Mouse (Mus musculus): ENCODE results near the gene Ppp1r2. TPM values are rescaled to one million over a fixed set of nuclear protein-coding genes. Genes with fewer than 3 reads are reported as not detected.

The Ppp1r2 gene
- polyA plus RNA-seq, 1 experiment from 2014 or later, result 84.3 TPM

DNA sequence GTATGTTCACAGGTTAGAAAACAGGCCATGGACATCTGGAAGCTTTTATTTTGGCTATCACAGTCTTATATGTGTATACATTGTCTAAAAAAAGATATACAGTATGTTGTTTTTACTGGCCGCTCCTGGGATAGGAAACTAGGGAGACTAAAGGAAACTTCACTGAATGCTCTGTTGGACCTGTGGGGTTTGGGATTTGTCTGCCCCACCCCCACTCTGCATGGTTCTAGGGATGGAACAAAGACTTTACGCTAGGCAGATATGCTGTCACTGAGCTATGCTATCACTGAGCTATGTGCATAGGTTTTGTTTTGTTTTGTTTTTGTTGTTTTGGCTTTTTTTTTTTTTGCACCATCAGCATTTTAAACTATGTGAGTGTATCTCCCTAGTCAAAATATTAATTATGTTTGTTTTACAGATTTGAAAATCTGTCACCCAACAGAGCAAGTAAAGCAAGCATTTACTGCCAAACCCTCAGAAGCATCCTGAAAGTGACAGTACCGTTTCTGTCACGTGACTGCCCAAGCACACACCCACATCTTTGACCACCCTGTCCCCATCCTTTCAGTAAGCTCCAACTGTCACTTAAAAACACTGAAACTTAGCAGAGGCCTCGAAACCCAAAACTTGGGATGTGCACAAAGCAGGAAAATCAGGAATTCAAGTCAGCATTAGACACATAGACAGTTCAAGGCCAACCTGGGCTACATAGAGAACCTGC, 30.3 kb upstream of the Ppp1r2 start:
- Histone ChIP-seq H3K9ac (replicated peaks) (no peak overlapping the region), H3K36me3 (no peaks in the 10 kb centered on the region), H3K27me3 (no peaks in the 10 kb centered on the region), H3K4me3 (no peak overlapping the region), H3K4me1 (no peaks in the 10 kb centered on the region), H3K27ac (replicated peaks) (no peak overlapping the region), H3K9me3 (no peaks in the 10 kb centered on the region), H3K4me2 (replicated peaks) (no peak overlapping the region)
- ATAC-seq (replicated peaks), result no peak
- 80% methylated on average over 5 of the region's 5 CpGs for WGBS

DNA sequence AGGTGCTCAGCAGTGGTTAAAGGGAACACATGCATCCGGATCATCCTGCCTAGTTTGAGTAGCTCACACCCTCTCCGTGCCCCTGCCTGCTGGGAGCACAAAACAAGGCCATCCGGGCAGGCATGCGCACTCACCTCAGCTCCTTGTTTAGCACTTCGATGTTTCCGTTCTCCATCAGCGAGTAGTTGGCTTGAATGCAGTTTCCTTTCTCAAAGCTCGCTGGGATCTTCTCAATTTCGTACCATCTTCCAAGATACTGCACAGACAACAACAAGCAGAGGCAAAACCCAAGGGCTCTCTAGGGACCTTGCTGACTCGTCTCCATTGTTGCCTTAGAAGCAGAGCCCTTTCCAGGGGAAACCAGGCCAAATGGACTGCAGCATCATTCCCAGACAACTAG, 28.2 kb upstream of the Ppp1r2 start:
- no peak overlapping the region for H3K27ac ChIP-seq (replicated peaks)
- WGBS, result 80% methylated on average over 10 of the region's 10 CpGs
- ATAC-seq (replicated peaks), result no peak
- no peaks in the 10 kb centered on the region for H3K9me3 ChIP-seq
- no peak overlapping the region for H3K9ac ChIP-seq (replicated peaks)
- H3K27me3 ChIP-seq, result no peaks in the 10 kb centered on the region
- no peak overlapping the region for H3K4me3 ChIP-seq
- no peaks in the 10 kb centered on the region for H3K36me3 ChIP-seq
- peaks cover 6% of the 10 kb centered on the region; the same call in 1 of the 2 replicates for H3K4me1 ChIP-seq
- no peak overlapping the region for H3K4me2 ChIP-seq (replicated peaks)

DNA sequence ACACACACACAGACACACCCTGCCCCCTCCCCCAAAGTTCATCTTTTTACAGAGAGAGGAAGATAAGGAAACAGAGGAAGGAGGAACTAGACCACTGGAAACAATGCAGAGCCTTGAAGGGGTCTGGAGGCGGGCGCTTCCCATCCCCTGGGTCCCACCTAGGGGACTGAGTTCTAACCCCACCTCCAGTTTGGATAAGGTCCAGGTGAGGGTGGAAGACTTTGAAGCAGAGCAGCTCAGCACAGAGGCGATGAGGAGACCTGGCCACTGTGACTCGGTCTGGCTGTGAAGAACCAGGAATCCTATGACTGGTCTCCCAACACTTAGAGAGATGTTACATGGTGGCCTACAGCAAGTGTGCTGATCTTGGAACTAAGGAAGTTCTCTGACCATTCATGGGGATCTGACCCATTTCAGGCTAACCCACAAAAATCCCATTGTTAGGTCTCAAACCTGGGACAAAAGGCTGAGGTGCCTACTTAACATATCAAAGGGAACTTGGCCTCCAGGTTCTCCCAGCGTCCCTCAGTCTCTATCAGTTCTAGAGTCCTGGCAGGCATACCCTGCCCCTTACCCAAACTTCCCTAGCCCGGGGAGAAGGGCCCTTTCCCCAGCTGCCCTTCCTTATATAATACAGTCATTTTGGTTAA, 25.9 kb upstream of the Ppp1r2 start:
- no peak for ATAC-seq (replicated peaks)
- whole genome bisulfite sequencing, result 65% methylated on average over 6 of the region's 6 CpGs

DNA sequence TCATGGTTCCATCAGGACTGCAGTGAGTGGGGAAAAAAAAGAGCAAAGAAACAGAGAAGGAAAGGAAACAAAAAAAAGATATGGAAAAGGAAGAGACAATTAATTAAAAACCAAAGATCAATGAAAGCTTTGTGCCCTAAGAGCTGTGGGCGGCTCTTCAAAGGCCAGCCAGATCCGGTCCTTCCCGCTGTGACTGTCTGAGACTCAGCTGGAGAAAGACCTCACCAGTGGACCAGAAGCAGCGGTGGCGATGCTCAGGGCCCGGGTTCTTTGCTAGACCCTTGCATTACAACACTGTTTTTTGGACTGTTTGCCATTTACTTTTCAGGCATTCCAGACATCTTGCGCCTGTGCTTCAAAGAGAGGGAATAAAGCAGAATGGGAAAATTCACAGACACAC, 25.4 kb upstream of the Ppp1r2 start:
- Histone ChIP-seq H3K27ac (replicated peaks) (no peak overlapping the region), H3K4me2 (replicated peaks) (no peak overlapping the region)
- WGBS, result 25% methylated on average over 7 of the region's 7 CpGs

More for the DNA sequence above, 25.9 kb upstream of the Ppp1r2 start:
- no peaks in the 10 kb centered on the region for H3K9me3 ChIP-seq
- H3K4me1 ChIP-seq, result peaks cover 6% of the 10 kb centered on the region; the same call in 1 of the 2 replicates
- no peaks in the 10 kb centered on the region for H3K36me3 ChIP-seq
- H3K4me3 ChIP-seq, result no peak overlapping the region
- no peak overlapping the region for H3K4me2 ChIP-seq (replicated peaks)
- no peak overlapping the region for H3K9ac ChIP-seq (replicated peaks)
- H3K27me3 ChIP-seq, result no peaks in the 10 kb centered on the region
- H3K27ac ChIP-seq (replicated peaks), result no peak overlapping the region

DNA sequence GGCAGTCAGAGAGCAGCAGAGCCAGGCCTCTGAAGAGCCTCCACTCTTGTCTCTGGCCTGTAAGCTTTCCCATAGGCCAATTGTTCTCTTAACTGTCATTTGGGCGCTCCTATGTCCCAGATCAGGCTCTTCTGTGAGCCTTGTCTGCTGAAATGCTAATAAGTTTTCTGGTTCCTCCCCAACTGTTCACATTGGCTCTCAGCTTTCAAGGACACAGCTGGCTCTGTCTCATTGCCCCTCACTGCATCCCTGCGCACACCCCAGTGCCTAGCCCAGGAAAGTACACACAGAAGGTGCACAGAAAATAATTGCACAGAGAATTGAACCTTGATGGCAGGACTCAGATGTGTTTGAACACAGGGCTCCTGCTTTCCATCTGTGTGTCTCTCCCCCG, 24.9 kb upstream of the Ppp1r2 start:
- Histone ChIP-seq H3K4me1 (peaks cover 6% of the 10 kb centered on the region; the same call in 1 of the 2 replicates), H3K27me3 (no peaks in the 10 kb centered on the region), H3K36me3 (no peaks in the 10 kb centered on the region), H3K4me3 (no peak overlapping the region), H3K9ac (replicated peaks) (no peak overlapping the region), H3K4me2 (replicated peaks) (no peak overlapping the region), H3K9me3 (no peaks in the 10 kb centered on the region), H3K27ac (replicated peaks) (no peak overlapping the region)
- ATAC-seq (replicated peaks), result no peak
- WGBS, result 33% methylated on average over 3 of the region's 3 CpGs

More for the DNA sequence above, 25.4 kb upstream of the Ppp1r2 start:
- Histone ChIP-seq H3K4me1 (peaks cover 6% of the 10 kb centered on the region; the same call in 1 of the 2 replicates), H3K9me3 (no peaks in the 10 kb centered on the region), H3K36me3 (no peaks in the 10 kb centered on the region), H3K9ac (replicated peaks) (no peak overlapping the region), H3K4me3 (no peak overlapping the region), H3K27me3 (no peaks in the 10 kb centered on the region)
- ATAC-seq (replicated peaks), result no peak

DNA sequence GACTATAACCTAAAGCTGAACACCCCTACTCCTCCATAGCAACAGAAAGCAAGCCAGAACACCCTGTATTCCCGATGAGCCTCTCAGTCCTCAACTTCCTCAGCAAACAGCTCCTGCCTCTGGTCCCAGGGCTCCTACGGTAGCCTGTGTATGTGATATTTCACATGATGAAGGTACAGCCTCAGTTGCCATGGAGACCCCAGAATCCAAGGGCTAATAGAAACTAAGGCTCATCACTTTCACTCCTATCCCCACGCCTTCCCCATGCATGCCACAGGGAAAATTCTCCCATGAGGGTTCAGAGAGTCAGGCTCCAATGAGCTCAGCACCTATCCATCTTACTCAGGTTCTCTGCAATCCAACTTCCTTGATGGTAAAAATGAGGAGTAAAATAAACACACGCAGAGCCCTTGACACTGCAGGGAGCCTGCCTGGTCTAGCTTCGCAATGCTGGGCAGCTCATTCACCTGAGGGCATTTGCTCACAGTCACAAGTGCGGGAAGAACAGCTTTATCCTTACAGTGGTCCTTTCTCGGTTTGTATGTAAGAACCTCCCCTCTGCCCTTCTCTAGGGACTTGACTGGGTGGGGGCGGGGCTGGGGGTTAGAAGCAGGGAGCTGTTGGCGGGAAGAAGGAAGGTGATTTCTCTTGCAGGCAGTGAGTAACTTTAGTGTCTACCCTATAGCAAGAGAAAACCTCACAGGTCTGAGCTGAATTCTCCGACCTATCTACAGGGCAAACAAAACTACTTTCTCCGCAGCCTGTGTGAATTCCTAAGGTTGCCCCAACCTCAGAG, 24.3 kb upstream of the Ppp1r2 start:
- no peak for ATAC-seq (replicated peaks)
- Histone ChIP-seq H3K9me3 (no peaks in the 10 kb centered on the region), H3K4me1 (peaks cover 6% of the 10 kb centered on the region; the same call in 1 of the 2 replicates), H3K27me3 (no peaks in the 10 kb centered on the region), H3K9ac (replicated peaks) (no peak overlapping the region), H3K4me2 (replicated peaks) (no peak overlapping the region), H3K36me3 (no peaks in the 10 kb centered on the region), H3K4me3 (no peak overlapping the region), H3K27ac (replicated peaks) (no peak overlapping the region)
- 52% methylated on average over 11 of the region's 11 CpGs for WGBS

DNA sequence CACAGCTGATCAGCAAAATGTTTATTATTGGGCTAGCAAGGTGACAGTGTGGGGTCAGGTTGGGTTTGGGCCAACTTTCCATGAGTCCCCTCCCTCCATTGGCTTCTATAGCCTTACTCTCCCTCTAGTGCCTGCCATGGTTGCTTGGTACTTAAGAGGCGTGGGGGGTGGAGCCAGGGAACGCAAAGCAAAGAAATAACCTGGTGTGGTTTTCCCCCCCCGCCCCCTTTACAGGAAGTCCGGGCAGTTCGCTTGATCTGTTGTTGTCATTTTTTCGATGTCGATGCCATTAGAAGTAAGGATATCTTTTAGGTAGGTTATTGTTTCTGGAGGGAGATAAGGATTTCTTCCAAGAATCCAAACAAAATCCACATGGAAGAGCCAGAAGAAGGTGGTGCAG, 22.0 kb upstream of the Ppp1r2 start:
- H3K4me1 ChIP-seq, result peaks cover 6% of the 10 kb centered on the region; the same call in 1 of the 2 replicates
- ATAC-seq (replicated peaks), result no peak
- 90% methylated on average over 7 of the region's 7 CpGs for WGBS

DNA sequence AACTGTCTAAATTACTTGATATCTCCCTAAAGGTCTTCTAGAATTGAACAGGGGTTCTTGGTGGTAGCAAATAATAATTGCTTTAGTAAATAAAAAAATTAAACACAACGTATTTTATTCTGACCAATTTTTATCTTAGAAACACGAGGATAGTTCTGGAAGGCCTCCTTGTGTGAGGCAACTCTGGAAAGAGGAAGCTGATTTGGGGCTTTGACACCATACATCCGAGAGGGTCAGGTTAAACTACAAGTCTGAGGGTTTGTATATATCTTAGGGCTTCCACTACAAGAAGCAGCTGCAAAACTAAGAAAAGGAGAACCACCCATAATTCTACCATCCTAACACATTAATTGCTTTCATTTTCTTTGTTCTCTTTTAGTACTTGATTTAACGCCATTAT, 18.7 kb upstream of the Ppp1r2 start:
- H3K4me2 ChIP-seq (replicated peaks), result no peak overlapping the region
- no peaks in the 10 kb centered on the region for H3K9me3 ChIP-seq
- H3K27me3 ChIP-seq, result no peaks in the 10 kb centered on the region
- no peak for ATAC-seq (replicated peaks)
- H3K9ac ChIP-seq (replicated peaks), result no peak overlapping the region
- no peak overlapping the region for H3K4me3 ChIP-seq
- H3K4me1 ChIP-seq, result 0 out of 2 replicates have a peak, but pooled peaks cover 5% of the 10 kb centered on the region
- H3K27ac ChIP-seq (replicated peaks), result no peak overlapping the region
- no peaks in the 10 kb centered on the region for H3K36me3 ChIP-seq
- 70% methylated on average over 4 of the region's 4 CpGs for WGBS

More for the DNA sequence above, 22.0 kb upstream of the Ppp1r2 start:
- no peaks in the 10 kb centered on the region for H3K36me3 ChIP-seq
- H3K4me2 ChIP-seq (replicated peaks), result no peak overlapping the region
- H3K9me3 ChIP-seq, result no peaks in the 10 kb centered on the region
- no peak overlapping the region for H3K27ac ChIP-seq (replicated peaks)
- no peak overlapping the region for H3K4me3 ChIP-seq
- H3K27me3 ChIP-seq, result no peaks in the 10 kb centered on the region
- no peak overlapping the region for H3K9ac ChIP-seq (replicated peaks)

DNA sequence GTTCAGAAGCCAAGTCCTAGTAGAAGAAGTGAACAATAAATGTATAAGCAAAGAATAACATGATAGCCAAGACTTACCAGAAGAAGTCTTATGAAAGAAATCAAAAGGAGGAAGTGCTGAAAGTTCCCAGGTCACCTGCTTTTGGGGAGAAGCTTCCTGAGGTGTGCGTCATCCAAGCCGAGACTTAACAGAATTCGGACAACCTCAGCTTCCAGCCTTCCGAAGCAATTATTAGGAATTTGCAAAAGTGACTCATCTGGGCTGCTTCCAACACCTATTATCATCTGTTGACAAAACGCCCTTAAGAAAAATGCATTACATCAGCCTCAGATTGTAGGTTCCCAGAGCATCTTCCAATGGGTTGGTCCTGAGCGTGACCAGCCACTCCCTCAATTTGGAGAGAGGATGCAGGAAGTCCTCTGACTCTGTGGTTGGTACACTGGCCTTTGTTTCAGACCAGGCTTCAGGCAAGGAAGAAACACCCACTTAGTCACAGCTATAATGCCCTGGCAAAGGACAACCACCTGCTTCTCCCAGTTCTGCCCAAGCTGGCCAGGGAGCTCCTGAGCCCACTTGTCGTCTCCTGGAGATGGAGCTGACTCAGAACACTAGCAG, 15.8 kb upstream of the Ppp1r2 start:
- Histone ChIP-seq H3K27ac (replicated peaks) (no peak overlapping the region; the same call in 1 of the 2 replicates), H3K9ac (replicated peaks) (no peak overlapping the region), H3K9me3 (no peaks in the 10 kb centered on the region), H3K4me1 (0 out of 2 replicates have a peak, but pooled peaks cover 5% of the 10 kb centered on the region), H3K4me3 (no peak overlapping the region), H3K4me2 (replicated peaks) (no peak overlapping the region), H3K36me3 (no peaks in the 10 kb centered on the region), H3K27me3 (no peaks in the 10 kb centered on the region)
- 80% methylated on average over 7 of the region's 7 CpGs for WGBS
- ATAC-seq (replicated peaks), result no peak

DNA sequence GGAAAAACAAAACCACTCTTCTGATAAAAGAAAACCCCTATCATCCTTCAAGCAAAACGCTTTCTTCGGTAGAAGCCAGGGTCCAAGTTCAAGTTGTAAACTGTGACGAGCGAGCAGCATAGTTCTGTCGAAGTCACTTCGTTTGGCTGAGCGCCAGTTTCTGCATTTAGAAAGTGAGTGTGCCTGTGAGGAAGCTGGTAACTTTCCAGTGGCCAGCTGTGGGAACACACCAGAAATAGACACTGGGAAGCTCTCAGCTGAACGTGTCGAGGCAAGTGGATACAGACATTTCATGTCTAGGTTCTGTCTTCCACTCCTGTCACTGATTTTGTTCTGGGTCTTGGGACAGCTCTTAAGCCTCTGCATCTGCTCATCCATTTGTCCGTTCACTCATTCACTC, 15.2 kb upstream of the Ppp1r2 start:
- no peaks in the 10 kb centered on the region for H3K36me3 ChIP-seq
- no peaks in the 10 kb centered on the region for H3K27me3 ChIP-seq
- no peak overlapping the region for H3K4me3 ChIP-seq
- H3K9ac ChIP-seq (replicated peaks), result no peak overlapping the region
- no peak for ATAC-seq (replicated peaks)
- no peak overlapping the region for H3K4me2 ChIP-seq (replicated peaks)
- no peak overlapping the region; the same call in 1 of the 2 replicates for H3K27ac ChIP-seq (replicated peaks)
- H3K9me3 ChIP-seq, result no peaks in the 10 kb centered on the region
- H3K4me1 ChIP-seq, result 0 out of 2 replicates have a peak, but pooled peaks cover 5% of the 10 kb centered on the region
- WGBS, result 58% methylated on average over 10 of the region's 10 CpGs

DNA sequence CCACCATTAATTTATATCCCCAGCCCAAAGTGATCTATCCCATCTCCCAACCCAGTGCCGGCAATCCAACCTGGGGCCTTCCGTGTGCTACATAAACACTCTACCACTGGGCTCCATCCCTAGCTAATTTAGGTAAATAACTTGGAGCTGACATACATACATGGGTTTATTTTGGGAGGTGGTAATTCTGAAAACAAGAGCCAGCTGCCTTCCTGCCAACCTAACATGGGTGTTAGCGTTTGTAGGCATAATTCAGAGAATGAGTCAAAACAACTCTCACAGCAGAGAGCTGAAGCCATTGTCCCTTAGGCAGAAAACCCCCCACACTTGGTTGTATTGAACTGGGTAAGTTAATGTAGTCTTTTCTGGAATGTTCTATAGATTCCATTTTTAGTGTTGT, 12.6 kb upstream of the Ppp1r2 start:
- no peak overlapping the region for H3K4me2 ChIP-seq (replicated peaks)
- no peak for ATAC-seq (replicated peaks)
- H3K27ac ChIP-seq (replicated peaks), result no peak overlapping the region
- no peaks in the 10 kb centered on the region for H3K9me3 ChIP-seq
- no peaks in the 10 kb centered on the region for H3K36me3 ChIP-seq
- H3K27me3 ChIP-seq, result no peaks in the 10 kb centered on the region
- H3K4me3 ChIP-seq, result no peak overlapping the region
- WGBS, result 81% methylated on average over 3 of the region's 3 CpGs
- no peak overlapping the region for H3K9ac ChIP-seq (replicated peaks)
- H3K4me1 ChIP-seq, result 0 out of 2 replicates have a peak, but pooled peaks cover 5% of the 10 kb centered on the region
